Mouse (Mus musculus): ENCODE data around the gene Cpa1. TPM values are rescaled to one million over a fixed set of nuclear protein-coding genes. Genes with fewer than 3 reads are reported as not detected.

Cpa1 gene
- polyA plus RNA-seq, 1 experiment = not detected

DNA sequence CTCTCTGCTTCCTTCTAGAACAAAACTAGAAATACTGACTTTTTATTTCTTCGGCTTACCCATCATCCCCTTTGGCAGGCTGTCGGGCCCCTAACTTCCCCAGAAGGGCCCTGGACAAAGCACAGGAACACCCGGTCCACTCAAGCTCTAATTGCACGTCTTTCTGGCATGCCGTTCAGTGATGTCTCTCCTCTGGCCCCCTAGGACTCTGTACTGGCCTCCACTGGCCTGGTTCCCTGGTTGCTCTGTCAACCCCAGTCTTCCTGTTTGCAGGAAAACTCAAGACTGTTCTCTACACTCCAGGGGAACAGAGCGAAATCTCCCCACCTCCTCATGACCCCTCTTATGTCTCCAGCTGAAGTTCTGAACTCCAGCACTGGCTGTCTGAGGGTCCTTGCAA, 20.3 kb upstream of the Cpa1 start:
- Histone ChIP-seq H3K27ac (ENCODE audit: insufficient read depth, low read length) (no peak overlapping the region), H3K4me1 (ENCODE audit: control insufficient read depth, insufficient read depth, low read length) (no peaks in the 10 kb centered on the region; the same call in 1 of the 2 replicates), H3K4me3 (ENCODE audit: insufficient read depth, low read length) (no peak overlapping the region)
- TF ChIP-seq CTCF (IDR thresholded peaks at IDR 0.05; ENCODE audit: extremely low read depth, insufficient read depth, low read length) (no peak), POLR2A (IDR thresholded peaks at IDR 0.05; ENCODE audit: extremely low read depth, insufficient read depth, low read length) (no peak)

DNA sequence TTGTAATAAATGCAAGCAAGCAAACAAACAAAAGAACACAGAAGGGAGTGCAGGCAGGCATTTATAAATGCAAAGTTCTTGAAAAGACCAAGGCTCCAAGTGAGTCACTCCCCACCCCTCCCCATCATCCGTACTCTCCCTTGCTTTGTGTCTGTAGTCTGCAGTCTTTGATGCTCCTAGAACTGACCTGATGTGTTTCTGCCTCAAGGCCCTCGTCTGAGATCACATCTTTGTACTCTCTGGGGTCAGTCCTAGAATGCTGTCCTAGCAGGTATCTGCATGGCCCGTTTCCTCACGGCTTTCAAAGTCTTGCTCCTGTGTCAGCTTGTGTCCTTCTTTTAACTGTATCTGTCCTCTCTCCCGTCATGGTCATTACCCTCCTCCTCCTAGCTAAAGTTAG, 19.4 kb upstream of the Cpa1 start:
- H3K4me3 ChIP-seq (ENCODE audit: insufficient read depth, low read length) = no peak overlapping the region
- H3K4me1 ChIP-seq (ENCODE audit: control insufficient read depth, insufficient read depth, low read length) = no peaks in the 10 kb centered on the region; the same call in 1 of the 2 replicates
- no peak overlapping the region for H3K27ac ChIP-seq (ENCODE audit: insufficient read depth, low read length)
- TF ChIP-seq POLR2A (IDR thresholded peaks at IDR 0.05; ENCODE audit: extremely low read depth, insufficient read depth, low read length) (no peak), CTCF (IDR thresholded peaks at IDR 0.05; ENCODE audit: extremely low read depth, insufficient read depth, low read length) (no peak)

DNA sequence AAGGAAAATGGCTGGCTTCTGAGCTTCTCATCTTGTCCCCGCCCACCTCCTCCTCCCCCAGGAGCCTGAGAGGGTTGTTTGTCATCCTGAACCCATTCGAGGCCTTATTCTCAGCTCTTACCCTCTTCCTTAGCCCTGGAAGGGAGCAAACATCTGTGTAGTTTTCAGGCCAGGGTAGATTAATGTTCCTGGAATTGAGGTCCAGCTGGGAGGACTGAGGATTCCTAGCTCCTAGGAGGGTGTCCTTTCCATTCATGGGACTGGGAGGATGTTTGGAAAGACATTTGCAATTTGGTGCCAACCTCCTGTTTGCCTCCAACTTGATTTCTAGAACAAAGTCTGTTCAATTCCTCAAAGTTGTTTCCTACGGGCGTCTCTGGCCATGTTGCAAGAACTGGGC, 18.4 kb upstream of the Cpa1 start:
- Histone ChIP-seq H3K4me1 (ENCODE audit: control insufficient read depth, insufficient read depth, low read length) (no peaks in the 10 kb centered on the region; the same call in 1 of the 2 replicates), H3K27ac (ENCODE audit: insufficient read depth, low read length) (no peak overlapping the region), H3K4me3 (ENCODE audit: insufficient read depth, low read length) (no peak overlapping the region)
- no peak for TF ChIP-seq CTCF (IDR thresholded peaks at IDR 0.05; ENCODE audit: extremely low read depth, insufficient read depth, low read length)
- no peak for TF ChIP-seq POLR2A (IDR thresholded peaks at IDR 0.05; ENCODE audit: extremely low read depth, insufficient read depth, low read length)

- H3K27ac ChIP-seq (ENCODE audit: insufficient read depth, low read length) = no peak overlapping the region
- TF ChIP-seq POLR2A (IDR thresholded peaks at IDR 0.05; ENCODE audit: extremely low read depth, insufficient read depth, low read length) = no peak
- no peak for TF ChIP-seq CTCF (IDR thresholded peaks at IDR 0.05; ENCODE audit: extremely low read depth, insufficient read depth, low read length)
- H3K4me1 ChIP-seq (ENCODE audit: control insufficient read depth, insufficient read depth, low read length) = no peaks in the 10 kb centered on the region; the same call in 1 of the 2 replicates
- H3K4me3 ChIP-seq (ENCODE audit: insufficient read depth, low read length) = no peak overlapping the region
Measured at GRCm38 (mm10) chr6:30620994-30621393, 18.0 kb upstream of the Cpa1 start.

DNA sequence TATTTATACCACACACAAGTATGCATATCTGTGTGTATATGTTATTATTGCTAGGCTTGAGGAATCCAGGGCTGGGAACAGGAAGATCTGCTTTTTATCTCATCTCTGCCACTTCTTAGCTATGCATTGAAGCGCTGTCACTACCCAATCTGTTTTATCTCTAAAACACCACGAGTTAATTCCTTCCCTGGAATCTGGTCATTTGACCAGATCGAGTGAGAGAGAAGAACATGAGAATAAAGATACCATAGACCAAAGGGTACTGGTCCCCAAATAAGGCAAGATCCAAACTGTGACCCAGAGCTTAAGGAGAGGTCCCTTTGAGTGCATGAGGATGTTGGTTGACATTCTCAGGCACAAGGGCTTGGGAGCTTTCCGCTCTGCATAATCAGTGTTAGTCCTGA, 17.0 kb upstream of the Cpa1 start:
- no peak overlapping the region for H3K27ac ChIP-seq (ENCODE audit: insufficient read depth, low read length)
- TF ChIP-seq CTCF (IDR thresholded peaks at IDR 0.05; ENCODE audit: extremely low read depth, insufficient read depth, low read length) = no peak

DNA sequence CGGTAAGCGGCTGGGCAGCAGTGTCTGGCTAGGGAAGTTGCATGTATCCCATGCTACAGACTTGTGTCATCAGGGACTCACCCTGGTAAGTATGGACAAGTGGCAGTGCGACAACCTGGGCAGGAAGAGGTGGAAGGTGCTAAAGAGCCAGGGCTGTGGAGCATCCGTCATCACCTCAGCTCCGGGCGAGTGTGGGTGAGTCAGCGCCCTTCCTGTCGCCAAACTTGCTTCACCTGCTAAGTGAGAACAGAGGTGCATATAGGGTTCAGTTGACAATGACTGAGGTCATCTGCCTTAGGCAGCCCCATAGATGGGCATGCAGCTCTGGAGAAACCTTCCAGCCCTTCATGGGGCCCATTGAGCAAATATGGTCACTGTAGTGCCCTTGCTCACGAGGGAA, 14.3 kb upstream of the Cpa1 start:
- TF ChIP-seq POLR2A (IDR thresholded peaks at IDR 0.05; ENCODE audit: extremely low read depth, insufficient read depth, low read length) (no peak), CTCF (IDR thresholded peaks at IDR 0.05; ENCODE audit: extremely low read depth, insufficient read depth, low read length) (no peak)
- no peak overlapping the region for H3K4me3 ChIP-seq (ENCODE audit: insufficient read depth, low read length)

More for the DNA sequence above, 17.0 kb upstream of the Cpa1 start:
- H3K4me1 ChIP-seq (ENCODE audit: control insufficient read depth, insufficient read depth, low read length) = no peaks in the 10 kb centered on the region
- H3K4me3 ChIP-seq (ENCODE audit: insufficient read depth, low read length) = no peak overlapping the region

DNA sequence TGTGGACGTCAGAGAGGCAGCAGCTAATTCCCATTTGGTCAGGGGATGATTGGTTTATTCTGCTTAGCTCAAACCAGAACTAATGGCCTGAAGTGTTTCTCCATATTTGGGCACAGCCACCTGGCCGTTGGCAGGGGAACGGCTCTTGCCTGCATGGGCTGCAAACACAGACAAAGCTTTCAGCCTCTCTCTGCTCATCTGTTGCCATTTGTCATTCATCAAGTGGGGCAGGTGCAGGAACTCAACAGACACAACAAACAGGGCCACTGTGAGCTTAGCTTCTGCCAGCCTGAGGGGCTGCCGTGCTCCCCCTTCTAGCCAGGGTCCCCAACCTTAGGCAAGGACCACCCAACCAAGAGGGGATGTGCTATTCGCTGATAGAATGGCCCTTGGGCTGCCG, 10.9 kb upstream of the Cpa1 start:
- Histone ChIP-seq H3K27ac (ENCODE audit: insufficient read depth, low read length) (no peak overlapping the region), H3K4me1 (ENCODE audit: control insufficient read depth, insufficient read depth, low read length) (no peaks in the 10 kb centered on the region), H3K4me3 (ENCODE audit: insufficient read depth, low read length) (no peak overlapping the region)
- no peak for TF ChIP-seq CTCF (IDR thresholded peaks at IDR 0.05; ENCODE audit: extremely low read depth, insufficient read depth, low read length)
- TF ChIP-seq POLR2A (IDR thresholded peaks at IDR 0.05; ENCODE audit: extremely low read depth, insufficient read depth, low read length) = no peak

More for the DNA sequence above, 14.3 kb upstream of the Cpa1 start:
- H3K27ac ChIP-seq (ENCODE audit: insufficient read depth, low read length) = no peak overlapping the region
- H3K4me1 ChIP-seq (ENCODE audit: control insufficient read depth, insufficient read depth, low read length) = no peaks in the 10 kb centered on the region

GRCm38 (mm10) chr6:30629989-30630388, 9.0 kb upstream of the Cpa1 start:
- Histone ChIP-seq H3K4me1 (ENCODE audit: control insufficient read depth, insufficient read depth, low read length) (no peaks in the 10 kb centered on the region), H3K4me3 (ENCODE audit: insufficient read depth, low read length) (no peak overlapping the region), H3K27ac (ENCODE audit: insufficient read depth, low read length) (no peak overlapping the region)
- TF ChIP-seq POLR2A (IDR thresholded peaks at IDR 0.05; ENCODE audit: extremely low read depth, insufficient read depth, low read length) = no peak
- no peak for TF ChIP-seq CTCF (IDR thresholded peaks at IDR 0.05; ENCODE audit: extremely low read depth, insufficient read depth, low read length)

DNA sequence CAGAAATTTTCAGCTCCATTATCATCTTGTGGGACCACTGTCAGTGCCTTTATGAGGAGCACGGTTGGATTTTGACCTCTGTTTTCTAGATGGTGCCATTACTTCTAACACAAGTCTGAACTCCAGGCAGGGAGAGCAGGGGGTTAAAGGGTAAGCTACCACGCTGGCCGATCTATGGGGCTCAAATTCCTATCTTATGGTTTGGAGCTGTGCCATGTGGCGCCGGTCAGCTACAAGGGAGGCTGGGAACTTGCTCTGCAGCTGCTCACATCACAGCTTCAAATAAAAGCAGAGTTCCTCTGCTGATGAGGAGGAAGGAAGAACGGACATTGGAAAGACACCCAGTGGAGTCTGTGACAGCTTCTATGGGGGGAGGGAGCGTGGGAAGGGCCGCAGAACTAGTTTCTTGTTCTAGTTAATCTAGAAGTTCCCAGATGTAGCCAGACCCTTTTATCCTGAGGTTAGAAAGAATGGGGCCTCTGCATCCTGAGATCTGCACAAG, 3.6 kb upstream of the Cpa1 start:
- Histone ChIP-seq H3K4me3 (ENCODE audit: insufficient read depth, low read length) (no peak overlapping the region), H3K27ac (ENCODE audit: insufficient read depth, low read length) (no peak overlapping the region), H3K4me1 (ENCODE audit: control insufficient read depth, insufficient read depth, low read length) (no peaks in the 10 kb centered on the region)
- no peak for TF ChIP-seq CTCF (IDR thresholded peaks at IDR 0.05; ENCODE audit: extremely low read depth, insufficient read depth, low read length)
- TF ChIP-seq POLR2A (IDR thresholded peaks at IDR 0.05; ENCODE audit: extremely low read depth, insufficient read depth, low read length) = no peak

GRCm38 (mm10) chr6:30636186-30636842, 2.7 kb upstream of the Cpa1 start:
- no peak for TF ChIP-seq CTCF (IDR thresholded peaks at IDR 0.05; ENCODE audit: extremely low read depth, insufficient read depth, low read length)
- no peak for TF ChIP-seq POLR2A (IDR thresholded peaks at IDR 0.05; ENCODE audit: extremely low read depth, insufficient read depth, low read length)
- no peak overlapping the region for H3K4me3 ChIP-seq (ENCODE audit: insufficient read depth, low read length)
- H3K4me1 ChIP-seq (ENCODE audit: control insufficient read depth, insufficient read depth, low read length) = no peaks in the 10 kb centered on the region
- H3K27ac ChIP-seq (ENCODE audit: insufficient read depth, low read length) = no peak overlapping the region
